Mouse (Mus musculus) lung, embryonic 14.5 days (tissue): ENCODE data around the gene Snx33. TPM values are rescaled to one million over a fixed set of nuclear protein-coding genes. Genes with fewer than 3 reads are reported as not detected.
A peak's percentile ranks its signal among the peaks of the same experiment; 100 is the strongest.

Source experiments
- ATAC-seq: fragments of 200-750 bp; cut with Nextera tagmentation; 2 replicates; pipeline ENCODE4 v1.8.0; 2017; ENCODE audit warnings: mild to moderate bottlenecking, moderate TSS enrichment, moderate library complexity; ENCODE audit not compliant: insufficient read depth
- DNase-seq: peaks from one replicate; pipeline ENCODE4 v3.0.0-alpha.2; 2015
- H3K27ac ChIP-seq: fragments of 300-500 bp; sonication (generic); 2 replicates; pipeline ENCODE4 v1.5.1; 2014; ENCODE audit warnings: low read depth, mild to moderate bottlenecking, moderate library complexity
- H3K27me3 ChIP-seq: fragments of 300-500 bp; sonication (generic); 2 replicates; pipeline ENCODE4 v1.6.1; 2014; ENCODE audit warnings: low read length, control low read depth; ENCODE audit not compliant: insufficient read depth
- H3K36me3 ChIP-seq: fragments of 300-500 bp; sonication (generic); 2 replicates; pipeline ENCODE4 v1.6.1; 2014; ENCODE audit warnings: control low read depth; ENCODE audit not compliant: insufficient read depth
- H3K4me1 ChIP-seq: fragments of 300-500 bp; sonication (generic); 2 replicates; pipeline ENCODE4 v1.6.1; 2014; ENCODE audit warnings: antibody characterized with exemption, control low read depth; ENCODE audit not compliant: insufficient read depth
- H3K4me2 ChIP-seq: fragments of 300-500 bp; sonication (generic); 2 replicates; pipeline ENCODE4 v1.6.1; 2014; ENCODE audit warnings: mild to moderate bottlenecking
- H3K4me3 ChIP-seq: fragments of 300-500 bp; sonication (generic); 2 replicates; pipeline ENCODE4 v1.5.1; 2014; ENCODE audit warnings: low read depth, low read length
- H3K9ac ChIP-seq: fragments of 300-500 bp; sonication (generic); 2 replicates; pipeline ENCODE4 v1.6.1; 2014
- H3K9me3 ChIP-seq: fragments of 300-500 bp; sonication (generic); 2 replicates; pipeline ENCODE4 v1.6.1; 2016; ENCODE audit warnings: low read depth, low read length, control low read depth
- CTCF ChIP-seq: IDR thresholded peaks from 2 replicates; pipeline ENCODE4 v1.5.1; 2016; ENCODE audit warnings: antibody characterized with exemption, low read depth
- WGBS: fragments of 180-500 bp; shearing (Covaris S2); extraction: QIAGEN DNeasy Blood & Tissue Kit; methylation state at CpG from one replicate; pipeline ENCODE4 v1.1.7; 2014; 5-methylcytosine and 5-hydroxymethylcytosine counted together
- polyA plus RNA-seq: library from polyadenylated mRNA; unstranded; fragments of >200 nt; fragmentation: Nextera tagmentation; extraction: Ambion mirVana; gene quantifications from 2 replicates; pipeline ENCODE4 v1.2.1, GENCODE M21; 2014

The Snx33 gene
- polyA plus RNA-seq, 1 experiment from 2014 or later = 9.5 TPM

- Histone ChIP-seq H3K4me2 (no peak overlapping the region), H3K27me3 (no peaks in the 10 kb centered on the region), H3K9ac (no peak overlapping the region), H3K4me3 (no peak overlapping the region), H3K36me3 (peaks cover 16% of the 10 kb centered on the region; the same call in 1 of the 2 replicates), H3K4me1 (no peaks in the 10 kb centered on the region; the same call in 1 of the 2 replicates), H3K9me3 (no peaks in the 10 kb centered on the region), H3K27ac (no peak overlapping the region)
- ATAC-seq (no peak), DNase-seq (no peak)
- no peak for TF ChIP-seq CTCF
- WGBS = 87% methylated on average over 10 of the region's 10 CpGs
These were observed 36.1 kb downstream of the Snx33 start for GRCm38 (mm10) chr9:56892111-56892510.

- H3K27ac ChIP-seq = no peak overlapping the region
- peak overlapping the region; percentile 5; the same call in 1 of the 2 replicates for H3K9ac ChIP-seq
- H3K4me2 ChIP-seq = peak overlapping the region; percentile 33
- H3K36me3 ChIP-seq = peaks cover 20% of the 10 kb centered on the region; the same call in 1 of the 2 replicates
- no peaks in the 10 kb centered on the region for H3K27me3 ChIP-seq
- peak; percentile 95 for DNase-seq
- no peak overlapping the region for H3K4me3 ChIP-seq
- TF ChIP-seq CTCF = peak; percentile 94
- ATAC-seq = peak; percentile 70
- H3K9me3 ChIP-seq = no peaks in the 10 kb centered on the region
- 28% methylated on average over 12 of the region's 12 CpGs for WGBS
- no peaks in the 10 kb centered on the region; the same call in 1 of the 2 replicates for H3K4me1 ChIP-seq
These were observed 36.6 kb downstream of the Snx33 start for GRCm38 (mm10) chr9:56891517-56892011.

GRCm38 (mm10) chr9:56890522-56891250, 37.5 kb downstream of the Snx33 start:
- peaks cover 29% of the 10 kb centered on the region; the same call in 1 of the 2 replicates for H3K36me3 ChIP-seq
- H3K9me3 ChIP-seq = no peaks in the 10 kb centered on the region

GRCm38 (mm10) chr9:56889817-56890216, 38.4 kb downstream of the Snx33 start:
- peaks cover 30% of the 10 kb centered on the region; the same call in 1 of the 2 replicates for H3K36me3 ChIP-seq
- DNase-seq (peak; percentile 96), ATAC-seq (peak; percentile 61)
- H3K4me3 ChIP-seq = no peak overlapping the region
- no peaks in the 10 kb centered on the region for H3K9me3 ChIP-seq
- H3K9ac ChIP-seq = no peak overlapping the region
- H3K27ac ChIP-seq = no peak overlapping the region
- no peaks in the 10 kb centered on the region for H3K27me3 ChIP-seq
- no peaks in the 10 kb centered on the region; the same call in 1 of the 2 replicates for H3K4me1 ChIP-seq
- peak; percentile 95 for TF ChIP-seq CTCF
- 8% methylated on average over 14 of the region's 14 CpGs for WGBS
- peak overlapping the region; percentile 51 for H3K4me2 ChIP-seq

More at GRCm38 (mm10) chr9:56890522-56891250, 37.5 kb downstream of the Snx33 start:
- Histone ChIP-seq H3K27me3 (no peaks in the 10 kb centered on the region), H3K4me3 (no peak overlapping the region), H3K4me2 (peak overlapping the region; percentile 51; the same call in 1 of the 2 replicates), H3K4me1 (no peaks in the 10 kb centered on the region; the same call in 1 of the 2 replicates), H3K27ac (no peak overlapping the region), H3K9ac (no peak overlapping the region)
- DNase-seq (no peak), ATAC-seq (no peak)
- 65% methylated on average over 11 of the region's 11 CpGs for whole genome bisulfite sequencing
- TF ChIP-seq CTCF = no peak

- no peak for TF ChIP-seq CTCF
- ATAC-seq = no peak
- Histone ChIP-seq H3K27me3 (no peaks in the 10 kb centered on the region), H3K4me3 (no peak overlapping the region), H3K36me3 (peaks cover 30% of the 10 kb centered on the region; the same call in 1 of the 2 replicates), H3K27ac (no peak overlapping the region), H3K4me1 (peaks cover 4% of the 10 kb centered on the region; the same call in 1 of the 2 replicates), H3K9me3 (no peaks in the 10 kb centered on the region), H3K4me2 (no peak overlapping the region), H3K9ac (no peak overlapping the region)
- no peak for DNase-seq
- 90% methylated on average over 16 of the region's 16 CpGs for WGBS
These were observed 40.6 kb downstream of the Snx33 start for GRCm38 (mm10) chr9:56887581-56887980.

GRCm38 (mm10) chr9:56886601-56887000, 41.6 kb downstream of the Snx33 start:
- Histone ChIP-seq H3K9me3 (no peaks in the 10 kb centered on the region), H3K9ac (no peak overlapping the region), H3K36me3 (peaks cover 30% of the 10 kb centered on the region; the same call in 1 of the 2 replicates), H3K4me3 (no peak overlapping the region), H3K27ac (no peak overlapping the region), H3K27me3 (no peaks in the 10 kb centered on the region), H3K4me1 (peaks cover 6% of the 10 kb centered on the region; the same call in 1 of the 2 replicates), H3K4me2 (no peak overlapping the region)
- WGBS = 85% methylated on average over 15 of the region's 15 CpGs
- TF ChIP-seq CTCF = no peak
- ATAC-seq = no peak
- no peak for DNase-seq

GRCm38 (mm10) chr9:56886113-56886512, 42.1 kb downstream of the Snx33 start:
- DNase-seq (peak; percentile 63), ATAC-seq (no peak)
- WGBS = 45% methylated on average over 13 of the region's 13 CpGs
- H3K27me3 ChIP-seq = no peaks in the 10 kb centered on the region
- H3K9me3 ChIP-seq = no peaks in the 10 kb centered on the region
- H3K4me3 ChIP-seq = no peak overlapping the region
- H3K9ac ChIP-seq = no peak overlapping the region
- TF ChIP-seq CTCF = peak; percentile 88
- no peak overlapping the region for H3K4me2 ChIP-seq
- H3K4me1 ChIP-seq = peaks cover 9% of the 10 kb centered on the region; the same call in 1 of the 2 replicates
- H3K36me3 ChIP-seq = peaks cover 30% of the 10 kb centered on the region; the same call in 1 of the 2 replicates
- H3K27ac ChIP-seq = no peak overlapping the region
